Mouse (Mus musculus) testis, adult 2 months (tissue): ENCODE measurements around the gene Lst1. TPM values are rescaled to one million over a fixed set of nuclear protein-coding genes. Genes with fewer than 3 reads are reported as not detected.
A peak's percentile ranks its signal among the peaks of the same experiment; 100 is the strongest.

Experiments used
- H3K27ac ChIP-seq: fragments of 200-500 bp; 2 replicates; pipeline ENCODE4 v1.5.1; 2012; ENCODE audit warnings: low read depth, low read length; ENCODE audit not compliant: control insufficient read depth, insufficient read depth
- H3K27me3 ChIP-seq: fragments of 200-500 bp; 2 replicates; pipeline ENCODE4 v1.6.1; 2012; ENCODE audit warnings: mild to moderate bottlenecking, low read length, moderate library complexity; ENCODE audit not compliant: control insufficient read depth, insufficient read depth
- H3K36me3 ChIP-seq: fragments of 200-500 bp; 2 replicates; pipeline ENCODE4 v1.6.1; 2012; ENCODE audit warnings: mild to moderate bottlenecking, low read length; ENCODE audit not compliant: control insufficient read depth, insufficient read depth
- H3K4me1 ChIP-seq: fragments of 200-500 bp; 2 replicates; pipeline ENCODE4 v1.6.1; 2012; ENCODE audit warnings: low read length; ENCODE audit not compliant: control insufficient read depth, insufficient read depth
- H3K4me3 ChIP-seq: fragments of 200-500 bp; 2 replicates; pipeline ENCODE4 v1.5.1; 2012; ENCODE audit warnings: low read depth, mild to moderate bottlenecking, low read length, moderate library complexity, mixed read lengths; ENCODE audit not compliant: control insufficient read depth
- CTCF ChIP-seq: fragments of 200-500 bp; IDR thresholded peaks from 2 replicates; pipeline ENCODE4 v1.5.1; 2012; ENCODE audit warnings: low read depth, mild to moderate bottlenecking, inconsistent platforms, low read length, moderate library complexity; ENCODE audit not compliant: control insufficient read depth, insufficient read depth, insufficient replicate concordance
- POLR2A ChIP-seq: fragments of 200-500 bp; IDR thresholded peaks from 2 replicates; pipeline ENCODE4 v1.6.1; 2012; ENCODE audit warnings: low read depth, mild to moderate bottlenecking, inconsistent platforms, low read length, moderate library complexity; ENCODE audit not compliant: control insufficient read depth
- polyA plus RNA-seq: library from polyadenylated mRNA; depleted of rRNA; stranded (reverse); fragments of >200 nt; gene quantifications from 2 replicates; pipeline ENCODE4 v1.2.3, GENCODE M21; 2012

Lst1 gene
- polyA plus RNA-seq, 1 experiment: 0.65 TPM

DNA sequence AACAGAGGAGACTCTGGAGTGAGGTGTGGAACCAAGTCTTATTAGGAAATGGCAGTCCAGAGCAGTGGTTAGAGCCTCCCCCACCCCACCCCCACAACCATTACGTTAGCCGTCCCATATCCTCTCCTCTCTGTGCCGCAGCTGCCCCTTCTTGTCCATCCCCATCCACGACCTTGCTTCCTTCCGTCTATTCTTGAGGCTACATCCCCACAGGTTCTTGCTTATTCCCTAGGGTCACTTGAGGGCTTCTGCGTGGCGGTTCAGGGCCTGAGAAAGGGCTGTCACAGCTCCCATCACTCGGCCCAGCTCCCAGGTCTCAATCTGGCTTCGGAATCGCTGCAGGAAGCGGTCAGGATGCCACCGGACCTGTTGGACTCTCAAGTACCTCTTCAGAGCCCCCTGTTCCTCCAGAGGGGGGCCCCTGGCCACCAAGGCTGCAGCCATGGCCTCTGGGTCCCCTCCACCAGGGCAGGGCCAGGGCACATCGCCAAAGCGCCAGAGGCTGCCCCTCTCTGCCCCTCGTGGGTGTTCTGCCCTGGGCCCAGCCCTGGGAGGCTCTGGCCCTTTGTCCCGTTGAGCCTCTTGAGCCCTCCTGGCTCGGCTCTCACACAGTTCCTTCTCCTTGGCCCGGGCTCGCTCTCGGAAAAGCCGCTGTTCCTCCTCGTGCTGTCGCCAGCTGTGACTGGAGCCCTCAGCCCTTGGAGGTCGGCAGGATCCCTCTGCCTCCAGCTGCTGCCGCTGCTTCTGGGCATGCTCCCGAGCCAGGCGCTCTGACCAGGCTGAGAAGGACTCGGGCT is 32.1 kb upstream of the Lst1 start, which contains the start of gene Gm16181:
Gene Gm16181 (plus strand): TSS at position 679 of the 797 bp plus-strand sequence.
- no peak for TF ChIP-seq CTCF
- no peaks in the 10 kb centered on the region for H3K27me3 ChIP-seq
- H3K4me3 ChIP-seq: peak within 1 kb of the TSS; percentile 44
- H3K27ac ChIP-seq: no peak within 1 kb of the TSS
- H3K4me1 ChIP-seq: peaks cover 10% of the 10 kb centered on the region
- no peaks in the 10 kb centered on the region for H3K36me3 ChIP-seq

DNA sequence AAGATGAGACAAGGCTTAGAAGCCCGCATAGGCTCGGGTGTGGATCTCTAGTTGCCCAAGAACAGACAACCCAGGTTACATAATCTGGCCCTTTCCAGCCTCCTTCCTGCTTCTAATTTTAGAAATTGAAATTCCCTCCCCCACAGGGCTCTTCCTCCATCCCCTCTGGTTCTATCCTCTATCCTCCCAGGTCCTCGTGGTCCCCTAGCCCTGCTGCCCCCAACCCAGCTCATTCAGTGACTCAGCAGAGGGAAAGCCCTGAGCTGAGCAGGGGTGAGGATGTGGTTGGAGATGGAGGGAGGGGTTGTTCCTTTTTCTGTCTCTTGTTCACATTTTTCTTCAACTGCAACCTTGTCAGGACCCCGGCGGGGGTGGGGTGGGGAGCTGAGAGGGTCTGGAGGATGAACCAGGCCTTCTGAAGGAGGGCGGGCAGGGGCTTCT is 31.4 kb upstream of the Lst1 start:
- Histone ChIP-seq H3K36me3 (no peaks in the 10 kb centered on the region), H3K27ac (no peak overlapping the region)
- no peak for TF ChIP-seq POLR2A
- no peak for TF ChIP-seq CTCF

DNA sequence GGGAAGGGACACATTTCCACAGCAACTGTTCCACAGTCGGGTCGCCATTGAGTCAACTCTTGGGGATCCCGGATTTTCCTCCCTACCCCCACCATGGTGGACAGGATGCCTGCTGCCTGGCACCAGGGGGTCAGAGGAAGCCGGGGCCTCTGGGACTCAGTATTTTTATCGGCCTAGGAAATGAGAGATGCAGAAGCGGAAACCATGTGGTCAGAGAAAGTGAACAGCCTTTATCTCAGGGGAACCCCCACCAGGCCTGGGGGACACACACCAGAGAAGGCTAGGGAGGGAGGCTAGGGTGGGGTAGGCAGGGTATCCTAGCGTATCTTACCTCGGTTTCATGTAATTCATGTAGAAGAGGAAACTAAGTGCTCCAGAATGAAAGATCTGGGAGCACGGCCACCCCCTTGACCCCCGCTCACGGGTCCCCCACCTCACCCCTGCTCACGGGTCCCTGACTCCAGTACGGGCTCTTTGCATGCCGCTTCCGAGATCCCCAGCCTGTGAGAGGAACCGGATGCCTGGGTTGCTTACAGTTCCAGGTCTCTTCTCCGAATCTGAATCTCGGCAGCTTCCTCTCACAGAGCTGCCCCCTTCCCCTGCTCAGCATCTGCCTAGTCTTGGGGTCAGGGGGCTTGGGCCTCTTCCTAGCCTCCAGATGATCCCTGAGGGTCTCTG is 30.4 kb upstream of the Lst1 start:
- TF ChIP-seq CTCF: no peak
- TF ChIP-seq POLR2A: no peak
- no peaks in the 10 kb centered on the region for H3K36me3 ChIP-seq
- no peak overlapping the region for H3K4me3 ChIP-seq
- H3K27me3 ChIP-seq: no peaks in the 10 kb centered on the region
- H3K27ac ChIP-seq: no peak overlapping the region
- peaks cover 10% of the 10 kb centered on the region for H3K4me1 ChIP-seq

More for the DNA sequence above, 31.4 kb upstream of the Lst1 start:
- no peak overlapping the region for H3K4me3 ChIP-seq
- H3K4me1 ChIP-seq: peaks cover 10% of the 10 kb centered on the region
- no peaks in the 10 kb centered on the region for H3K27me3 ChIP-seq

DNA sequence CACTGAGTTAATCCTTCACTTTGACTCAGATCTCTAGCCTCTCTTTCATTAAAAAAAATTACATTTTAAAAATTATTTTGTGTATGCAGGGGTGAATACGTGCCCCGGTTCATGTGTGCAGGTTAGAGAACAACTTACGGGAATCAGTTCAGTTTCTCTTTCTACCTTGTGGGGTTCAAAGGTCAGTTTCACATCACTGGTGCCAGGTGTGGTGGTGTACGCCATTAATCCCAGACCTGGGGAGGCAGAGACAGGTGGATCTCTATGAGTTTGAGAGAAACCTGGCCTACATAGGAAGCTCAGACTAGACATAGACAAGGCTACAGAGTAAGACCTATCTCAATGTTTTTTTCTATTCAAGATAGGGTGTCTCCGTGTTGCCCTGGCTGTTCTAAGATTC is 24.8 kb upstream of the Lst1 start:
- Histone ChIP-seq H3K27me3 (no peaks in the 10 kb centered on the region), H3K36me3 (no peaks in the 10 kb centered on the region), H3K4me3 (no peak overlapping the region), H3K27ac (no peak overlapping the region), H3K4me1 (no peaks in the 10 kb centered on the region)
- TF ChIP-seq CTCF (no peak), POLR2A (no peak)

DNA sequence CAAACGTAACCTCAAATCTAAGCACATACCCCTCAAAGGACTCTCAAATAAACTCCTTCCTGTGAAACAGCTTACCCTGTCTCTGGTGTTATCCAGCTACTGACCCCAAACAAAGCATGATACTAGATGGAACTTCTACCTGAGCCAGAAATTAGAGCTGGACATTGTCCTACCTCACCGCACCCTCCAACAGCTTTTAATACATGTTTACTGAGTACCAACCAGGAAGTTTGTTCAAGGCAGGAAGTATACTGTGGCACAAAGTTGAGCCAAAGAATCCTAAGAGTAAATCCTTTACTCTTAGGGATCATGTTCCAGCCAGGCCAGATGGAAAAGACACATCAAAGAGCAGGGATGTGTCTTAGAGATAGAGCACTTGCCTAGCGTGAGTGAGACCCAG is 22.4 kb upstream of the Lst1 start:
- H3K4me3 ChIP-seq: no peak overlapping the region
- H3K27me3 ChIP-seq: no peaks in the 10 kb centered on the region
- H3K4me1 ChIP-seq: no peaks in the 10 kb centered on the region
- H3K27ac ChIP-seq: no peak overlapping the region
- no peak for TF ChIP-seq POLR2A
- H3K36me3 ChIP-seq: no peaks in the 10 kb centered on the region

DNA sequence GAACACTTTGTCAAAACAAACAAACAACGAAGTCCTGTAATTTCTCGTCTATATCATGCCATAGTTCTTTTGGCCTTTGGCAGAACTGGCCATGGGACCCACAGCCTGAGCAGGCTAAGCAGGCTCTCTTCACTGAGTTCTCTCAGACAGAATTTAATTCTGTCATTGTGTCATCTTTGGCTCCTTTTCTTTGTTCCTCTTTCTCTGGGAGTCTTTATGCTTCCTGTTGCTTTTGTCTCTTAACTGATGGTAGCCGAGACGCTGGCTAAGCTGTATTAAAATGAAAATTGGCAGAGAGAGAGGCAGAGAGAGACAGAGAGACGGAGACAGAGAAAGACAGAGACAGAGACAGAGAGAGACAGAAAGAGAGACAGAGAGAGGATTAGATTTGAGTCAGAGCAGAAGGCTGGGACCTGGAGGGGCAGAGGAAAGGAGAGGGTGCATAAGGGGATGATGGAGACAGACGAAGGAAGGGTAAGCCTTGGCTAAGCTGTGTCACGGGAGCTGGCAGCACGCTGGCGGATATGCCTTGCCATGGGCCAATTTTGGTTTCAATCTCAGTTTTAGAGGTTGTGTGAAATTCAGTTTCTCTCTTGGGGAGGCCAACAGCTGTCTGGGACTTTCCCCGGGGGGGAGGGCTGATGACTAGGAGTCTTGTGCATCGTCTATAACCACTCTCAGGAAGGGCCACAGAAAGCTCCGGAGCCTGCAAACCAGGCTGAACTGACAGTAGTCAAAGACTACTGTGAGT is 21.7 kb upstream of the Lst1 start:
- Histone ChIP-seq H3K27ac (no peak overlapping the region), H3K4me1 (0 out of 2 replicates have a peak, but pooled peaks cover under 1% of the 10 kb centered on the region), H3K4me3 (no peak overlapping the region), H3K36me3 (no peaks in the 10 kb centered on the region), H3K27me3 (no peaks in the 10 kb centered on the region)
- TF ChIP-seq POLR2A (no peak), CTCF (no peak)

DNA sequence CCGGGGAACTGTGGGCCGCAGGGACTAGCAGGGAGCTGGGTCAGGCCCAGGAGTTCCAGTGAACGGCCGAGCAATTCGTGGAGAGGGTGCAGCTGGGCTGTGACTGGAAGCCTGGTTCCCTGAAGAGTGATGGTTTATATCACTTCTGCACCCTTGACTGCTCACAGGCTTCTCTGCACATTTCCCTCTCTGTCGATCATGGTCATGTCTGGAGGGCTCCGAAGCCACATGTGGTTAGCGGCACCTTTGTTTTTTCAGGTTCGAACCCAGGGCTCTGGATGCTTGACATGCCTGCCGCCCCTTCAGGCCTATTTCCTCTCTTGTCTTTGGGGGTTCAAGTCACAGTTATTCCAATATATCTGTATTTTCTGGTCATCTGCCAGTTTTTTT is 17.1 kb upstream of the Lst1 start:
- Histone ChIP-seq H3K27me3 (no peaks in the 10 kb centered on the region), H3K4me3 (no peak overlapping the region), H3K27ac (no peak overlapping the region), H3K4me1 (0 out of 2 replicates have a peak, but pooled peaks cover 2% of the 10 kb centered on the region), H3K36me3 (no peaks in the 10 kb centered on the region)
- TF ChIP-seq CTCF (no peak), POLR2A (no peak)
